Mouse (Mus musculus) spleen, postnatal 10 days (tissue): ENCODE results near the gene Gm9958.
A peak's percentile ranks its signal among the peaks of the same experiment; 100 is the strongest.

Source experiments
- DNase-seq, 2 experiments: peaks; one replicate each; pipeline ENCODE4 v3.0.0; 2021 to 2022; ENCODE audit warnings: low spot score in 2 of 2

Gene Gm9958

DNA sequence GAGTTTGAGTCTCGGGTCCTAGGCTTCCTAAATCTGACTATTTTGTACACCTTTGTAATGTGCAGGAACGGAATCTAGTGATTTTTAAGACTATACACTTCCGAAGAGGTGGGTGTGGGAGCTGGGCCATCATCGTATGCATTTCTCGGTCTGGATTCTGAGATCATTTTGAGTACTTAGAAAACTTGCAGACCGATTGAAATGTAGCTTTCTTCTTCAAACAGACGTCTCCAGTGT lies at the start of gene Gm9958:
TSS of gene Gm9958 (plus strand) at position 138 of the 237 bp plus-strand sequence.
- DNase-seq = no peak

- no peak for DNase-seq
Observed at GRCm38 (mm10) chr5:90331071-90331470, 35.9 kb upstream of the Gm9958 start.

- no peak for DNase-seq
Observed at GRCm38 (mm10) chr5:90332478-90332877, 34.5 kb upstream of the Gm9958 start.

DNA sequence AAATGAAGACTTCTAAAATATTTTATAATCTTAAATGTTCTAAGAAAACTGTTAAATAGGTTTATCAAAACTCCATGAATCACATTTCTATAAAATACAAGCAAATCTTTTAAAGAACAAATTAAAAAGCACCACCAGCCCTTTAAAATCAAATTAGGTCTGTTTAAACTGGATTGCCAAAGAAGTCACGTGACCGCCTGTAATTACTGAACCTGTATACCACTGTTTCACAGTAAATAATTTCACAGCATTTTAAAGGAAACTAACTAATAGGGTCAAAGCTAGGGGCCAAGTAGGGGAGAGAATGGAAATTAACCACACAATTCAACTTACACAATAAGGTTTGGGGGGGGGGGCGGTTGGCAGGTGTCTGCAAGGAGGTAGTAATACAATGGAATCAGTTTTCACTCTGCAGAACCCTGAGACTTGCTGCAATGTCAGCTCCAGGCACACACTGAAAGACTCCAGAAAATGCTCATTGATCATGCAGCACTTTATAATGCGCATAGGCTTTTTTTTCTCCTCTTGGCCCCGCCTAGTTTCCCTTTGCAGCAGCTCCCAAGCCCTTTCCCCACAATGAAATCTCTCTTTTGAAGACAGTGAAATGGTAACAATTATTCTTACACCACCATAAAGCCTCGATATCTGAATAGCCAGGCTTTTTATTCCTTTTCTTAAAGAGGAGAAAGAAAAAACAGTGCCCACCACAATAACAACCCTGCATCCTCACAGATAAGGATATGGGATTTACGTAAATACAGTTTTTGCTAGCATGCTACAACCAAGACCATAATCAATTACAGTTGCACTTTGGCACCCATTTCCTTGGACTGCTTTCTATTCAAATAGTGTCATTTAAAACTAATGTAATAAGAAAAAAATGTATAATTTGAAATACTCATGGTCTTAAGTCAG lies 28.6 kb upstream of the Gm9958 start:
- DNase-seq = no peak

- peak in 1 of 2 experiments; percentile 26 for DNase-seq
Observed at GRCm38 (mm10) chr5:90339129-90339952, 27.7 kb upstream of the Gm9958 start.

DNA sequence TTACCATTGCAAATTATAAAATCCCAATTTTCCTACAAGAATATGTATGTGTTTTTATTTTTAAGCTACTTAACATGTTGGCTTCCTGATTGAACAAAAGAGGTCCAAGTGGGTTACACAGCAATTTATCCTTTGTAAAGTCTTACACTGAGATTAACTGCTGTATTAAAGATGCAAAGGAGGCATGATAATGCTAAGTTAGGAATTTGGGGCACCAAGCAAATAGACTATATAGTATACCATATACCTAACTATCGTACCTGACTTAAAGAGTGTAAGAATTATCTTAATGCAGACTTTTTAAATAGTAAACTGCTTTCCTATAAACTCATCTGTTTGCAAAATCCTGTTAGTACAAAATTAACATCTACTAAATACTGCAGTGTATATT lies 27.1 kb upstream of the Gm9958 start:
- no peak for DNase-seq

DNA sequence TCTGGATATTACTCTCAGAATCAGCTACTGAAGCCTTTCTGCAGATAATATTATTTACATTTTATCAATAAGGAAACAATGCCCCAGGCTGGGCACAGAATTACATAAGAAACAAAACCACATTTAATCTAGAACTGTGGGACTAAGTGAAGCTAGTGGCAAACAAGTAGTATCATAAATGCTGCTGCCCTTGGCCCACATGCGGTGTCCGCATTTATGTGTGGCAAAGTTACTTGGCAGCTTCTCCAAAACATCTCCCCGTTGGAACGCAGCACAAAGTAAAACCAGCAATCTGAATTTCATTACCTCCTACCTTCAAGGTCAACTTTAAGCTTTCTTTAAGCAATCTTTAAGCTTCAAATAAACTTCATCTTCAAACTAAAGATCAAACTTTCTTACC lies 26.2 kb upstream of the Gm9958 start:
- DNase-seq = no peak

GRCm38 (mm10) chr5:90346877-90347276 lies 20.1 kb upstream of the Gm9958 start:
- no peak for DNase-seq

- no peak for DNase-seq
Observed at GRCm38 (mm10) chr5:90353552-90354317, 13.3 kb upstream of the Gm9958 start.

DNA sequence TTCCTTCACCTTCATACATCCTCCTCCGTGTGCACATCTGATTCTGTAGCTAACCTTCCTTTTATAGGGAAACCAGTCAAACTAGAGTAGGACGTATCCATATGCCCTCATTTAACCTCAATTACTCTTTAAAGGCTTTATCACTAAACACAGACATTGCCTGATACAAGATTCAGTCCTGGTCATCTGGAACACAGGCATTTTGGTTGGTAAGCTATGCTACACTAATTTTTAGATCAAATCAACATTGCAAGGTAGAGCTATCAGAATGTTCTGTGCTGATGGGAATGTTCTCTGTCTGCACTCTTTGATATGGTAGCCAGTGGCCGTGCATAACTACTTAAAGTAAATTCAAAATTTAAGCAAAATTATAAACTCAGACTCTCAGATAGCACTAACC lies 11.2 kb upstream of the Gm9958 start:
- DNase-seq = no peak

DNA sequence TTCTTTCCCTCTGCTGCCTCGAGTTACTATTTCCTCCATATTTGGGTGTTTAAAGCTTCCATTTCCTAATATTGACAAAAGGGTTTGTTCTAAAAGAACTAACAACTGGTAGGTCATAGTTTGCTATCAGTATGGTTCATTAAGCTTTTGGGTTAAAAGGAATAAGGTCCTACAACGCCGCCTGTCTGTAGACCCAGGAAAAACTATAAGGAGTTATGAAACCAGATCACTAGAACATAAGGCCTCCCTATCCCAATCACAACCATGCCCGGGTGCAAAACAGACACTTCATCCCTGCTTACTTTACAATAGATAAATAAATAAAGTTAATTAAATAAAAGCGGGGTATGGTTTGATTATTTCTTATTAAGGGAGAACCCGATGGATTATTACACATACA lies 2.5 kb upstream of the Gm9958 start:
- DNase-seq = peak; percentile 67 to 81

DNA sequence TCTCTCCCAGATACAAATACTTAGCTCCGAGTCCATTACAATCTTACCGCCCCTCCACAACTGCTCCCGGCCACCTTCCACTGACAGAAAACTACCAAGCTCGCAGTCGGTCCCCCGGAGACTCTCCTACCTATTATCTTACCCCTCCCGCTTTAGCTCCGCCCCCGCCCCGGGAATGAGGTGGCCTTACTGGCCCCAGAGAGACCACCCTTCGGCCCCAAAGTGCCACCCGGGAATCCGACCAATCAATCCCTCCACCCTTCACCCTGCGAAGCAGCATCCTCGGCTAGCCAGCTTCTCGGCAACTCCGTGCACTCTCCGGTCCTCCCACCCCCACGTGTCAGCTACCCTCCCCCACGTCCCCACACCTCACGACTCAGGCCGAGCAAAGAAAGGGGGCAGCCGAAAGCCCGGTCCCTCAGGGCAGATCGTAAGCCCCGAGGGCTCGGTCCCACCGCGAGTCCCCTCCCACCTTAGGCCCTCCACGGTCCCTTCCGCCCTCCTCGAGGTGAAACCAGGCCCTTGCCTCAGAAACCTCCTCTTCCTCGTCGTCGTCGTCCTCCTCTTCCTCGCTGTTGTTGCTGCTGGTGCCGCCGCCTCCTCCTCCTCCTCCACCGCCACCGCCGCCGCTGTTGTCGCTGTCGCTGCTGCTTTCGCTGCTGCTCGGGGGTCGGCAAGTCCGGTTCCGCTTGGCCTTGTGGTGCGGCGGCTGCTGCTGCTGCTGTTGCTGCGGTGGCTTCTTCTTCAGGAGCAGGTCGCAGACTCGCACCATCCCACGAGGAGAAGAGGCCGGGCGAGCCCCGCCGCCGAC lies 1.7 kb upstream of the Gm9958 start:
- DNase-seq = peak; percentile 70 to 71

DNA sequence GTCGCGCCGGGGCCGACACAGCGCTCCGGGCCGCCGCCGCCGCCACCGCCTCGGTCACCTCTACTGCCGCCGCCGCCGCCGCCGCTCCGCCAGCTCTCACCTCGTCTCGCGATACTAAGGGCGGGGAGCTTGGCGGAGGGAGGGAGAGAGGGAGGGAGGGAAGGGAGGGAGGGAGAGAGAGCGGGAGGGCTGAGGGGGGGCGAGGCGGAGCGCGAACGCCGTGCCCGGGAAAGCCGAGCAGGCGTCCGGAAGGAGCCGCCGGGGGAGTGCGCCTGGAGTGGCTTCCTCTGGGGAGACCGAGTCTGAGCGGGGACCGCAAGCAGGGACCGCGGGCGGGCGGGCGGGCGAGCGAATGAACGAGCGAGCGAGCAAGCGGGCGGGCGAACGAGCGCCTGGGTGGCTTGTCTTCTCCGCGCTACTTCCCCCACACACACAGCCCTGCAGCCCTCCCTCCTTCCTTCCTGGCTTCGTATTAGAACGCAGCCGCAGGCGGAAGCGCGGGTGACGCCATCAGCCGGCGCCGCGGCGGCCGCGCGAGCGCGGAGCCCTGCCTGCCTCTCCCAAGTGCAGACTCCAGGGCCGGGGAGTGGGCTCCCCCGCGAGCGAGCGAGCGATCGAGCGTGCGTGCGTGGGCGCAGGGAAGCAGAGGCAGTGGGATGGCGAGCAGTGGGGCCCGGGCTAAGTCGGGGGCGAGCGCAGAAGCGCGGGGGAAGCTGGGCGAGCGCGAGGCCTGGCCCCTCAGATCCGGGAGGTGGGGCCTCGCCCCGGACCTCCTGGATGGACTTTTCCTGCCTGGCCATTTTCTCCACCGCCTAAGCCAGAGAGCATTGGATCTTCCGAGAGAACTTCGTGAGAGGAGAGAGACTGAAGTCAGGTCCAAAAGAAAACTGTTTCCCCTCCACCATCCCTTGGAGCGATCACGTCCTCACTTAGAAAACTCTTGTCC lies 610 bp upstream of the Gm9958 start, which contains the start of gene Ankrd17:
TSS of gene Ankrd17 (minus strand) at position 457 of the 946 bp plus-strand sequence.
- peak; percentile 83 to 92 for DNase-seq

GRCm38 (mm10) chr5:90370401-90370800 lies 3.4 kb downstream of the Gm9958 start:
- no peak for DNase-seq

GRCm38 (mm10) chr5:90373708-90374107 lies 6.7 kb downstream of the Gm9958 start:
- DNase-seq = no peak

GRCm38 (mm10) chr5:90381458-90381857 lies 14.5 kb downstream of the Gm9958 start:
- no peak for DNase-seq

GRCm38 (mm10) chr5:90383080-90383479 lies 16.1 kb downstream of the Gm9958 start:
- DNase-seq = peak in 1 of 2 experiments; percentile 21

- no peak for DNase-seq
Observed at GRCm38 (mm10) chr5:90393764-90394163, 26.8 kb downstream of the Gm9958 start.

- DNase-seq = no peak
Observed at GRCm38 (mm10) chr5:90394322-90394721, 27.3 kb downstream of the Gm9958 start.

GRCm38 (mm10) chr5:90396817-90397216 lies 29.8 kb downstream of the Gm9958 start:
- no peak for DNase-seq
